Mouse (Mus musculus) intestine, embryonic 14.5 days (tissue): ENCODE results near the gene Wipi2. TPM values are rescaled to one million over a fixed set of nuclear protein-coding genes. Genes with fewer than 3 reads are reported as not detected.

Source experiments
- ATAC-seq: fragments of 200-750 bp; cut with Nextera tagmentation; replicated peaks from 2 replicates; pipeline ENCODE4 v1.8.0; 2017; ENCODE audit warnings: low read depth, moderate number of reproducible peaks, moderate TSS enrichment, moderate library complexity; ENCODE audit not compliant: low FRiP score, low TSS enrichment
- DNase-seq: peaks from one replicate; pipeline ENCODE4 v3.0.0-alpha.2; 2018; ENCODE audit warnings: low spot score
- H3K27ac ChIP-seq: fragments of 300-500 bp; sonication (generic); 2 replicates; pipeline ENCODE4 v1.5.1; 2014; ENCODE audit warnings: low read depth, mild to moderate bottlenecking, control low read depth
- H3K27me3 ChIP-seq: fragments of 300-500 bp; sonication (generic); replicated peaks from 2 replicates; pipeline ENCODE4 v1.6.1; 2014; ENCODE audit warnings: low read length, control low read depth; ENCODE audit not compliant: control insufficient read depth, insufficient read depth
- H3K36me3 ChIP-seq: fragments of 300-500 bp; sonication (generic); 2 replicates; pipeline ENCODE4 v1.6.1; 2014; ENCODE audit warnings: low read length, control low read depth; ENCODE audit not compliant: control insufficient read depth, insufficient read depth
- H3K4me1 ChIP-seq: fragments of 300-500 bp; sonication (generic); replicated peaks from 2 replicates; pipeline ENCODE4 v1.6.1; 2014; ENCODE audit warnings: low read length, control low read depth, mixed read lengths; ENCODE audit not compliant: control insufficient read depth, insufficient read depth
- H3K4me2 ChIP-seq: fragments of 300-500 bp; sonication (generic); 2 replicates; pipeline ENCODE4 v1.6.1; 2014; ENCODE audit warnings: low read length
- H3K4me3 ChIP-seq: fragments of 300-500 bp; sonication (generic); 2 replicates; pipeline ENCODE4 v1.5.1; 2014; ENCODE audit warnings: low read depth, low read length, control low read depth, mixed read lengths
- H3K9ac ChIP-seq: fragments of 300-500 bp; sonication (generic); 2 replicates; pipeline ENCODE4 v1.6.1; 2014; ENCODE audit warnings: mild to moderate bottlenecking, low read length
- H3K9me3 ChIP-seq: fragments of 300-500 bp; sonication (generic); 2 replicates; pipeline ENCODE4 v1.6.1; 2016; ENCODE audit warnings: low read length, control low read depth; ENCODE audit not compliant: control insufficient read depth
- WGBS: fragments of 180-500 bp; shearing (Covaris S2); extraction: QIAGEN DNeasy Blood & Tissue Kit; methylation state at CpG from one replicate; pipeline ENCODE4 v1.1.7; 2014; 5-methylcytosine and 5-hydroxymethylcytosine counted together
- polyA plus RNA-seq: library from polyadenylated mRNA; unstranded; fragments of >200 nt; fragmentation: Nextera tagmentation; extraction: Ambion mirVana; gene quantifications from 2 replicates; pipeline ENCODE4 v1.2.1, GENCODE M21; 2014

Gene Wipi2
- polyA plus RNA-seq, 1 experiment from 2014 or later: 46.5 TPM

DNA sequence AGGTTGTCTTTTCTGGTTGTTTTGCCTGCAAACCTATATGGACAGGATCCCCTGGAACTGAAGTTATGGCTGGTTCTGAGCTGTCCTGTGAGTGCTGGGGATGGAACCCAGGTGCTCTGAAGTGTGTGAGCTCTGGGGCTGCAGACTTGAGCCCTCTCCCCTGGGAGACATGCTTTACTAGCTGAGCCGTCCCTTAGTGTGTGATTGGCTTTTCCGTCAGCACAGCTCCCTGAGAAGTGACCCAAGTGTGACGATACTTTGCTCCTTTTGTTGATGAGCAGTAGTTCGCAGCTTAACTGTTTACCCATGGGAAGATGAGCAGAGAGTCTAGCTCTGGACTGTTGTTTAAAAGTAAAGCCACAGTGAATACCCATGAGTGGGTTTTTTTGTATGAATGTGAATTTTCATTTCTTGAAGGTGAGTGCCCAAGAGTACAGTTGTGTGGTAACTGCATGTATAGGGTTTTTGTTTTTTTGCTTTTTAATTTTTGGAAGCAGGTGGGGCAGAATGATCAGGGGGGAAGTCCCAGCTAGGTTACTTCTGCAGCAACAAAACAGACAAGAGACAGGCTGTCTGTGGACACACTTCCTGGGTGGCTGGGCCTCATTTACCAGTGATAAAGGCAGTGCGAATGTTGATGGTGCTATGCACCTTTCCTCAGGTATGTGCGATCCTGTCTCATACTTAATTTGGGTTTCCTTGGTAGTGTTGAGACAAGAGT lies 14.0 kb downstream of the Wipi2 start:
- Histone ChIP-seq H3K27ac (no peak overlapping the region), H3K4me3 (no peak overlapping the region), H3K27me3 (no peaks in the 10 kb centered on the region), H3K4me2 (no peak overlapping the region), H3K9ac (no peak overlapping the region), H3K4me1 (no peaks in the 10 kb centered on the region), H3K9me3 (no peaks in the 10 kb centered on the region), H3K36me3 (peaks cover 54% of the 10 kb centered on the region)
- WGBS: 88% methylated on average over 6 of the region's 6 CpGs
- ATAC-seq (no peak), DNase-seq (no peak)

DNA sequence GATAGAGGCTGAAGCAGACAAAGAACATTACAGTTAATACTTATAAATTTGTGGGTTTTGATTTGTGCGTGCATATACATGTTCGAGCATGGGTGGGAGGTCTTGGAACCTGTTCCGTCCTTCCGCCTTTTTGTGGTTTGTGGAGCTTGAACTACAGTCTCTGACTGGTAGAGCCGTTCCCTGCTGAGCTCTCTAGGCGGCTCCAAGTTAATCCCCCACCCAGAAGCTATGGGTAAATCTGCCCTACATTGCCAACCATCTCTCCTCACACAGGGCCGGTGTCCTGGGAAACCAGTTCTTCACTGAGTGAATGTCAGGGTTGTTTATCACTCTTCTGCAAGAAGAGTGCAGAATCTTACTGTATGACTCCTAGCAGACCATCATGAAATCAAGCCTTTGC lies 20.7 kb downstream of the Wipi2 start:
- ATAC-seq: no peak
- DNase-seq: no peak
- H3K36me3 ChIP-seq: peaks cover 8% of the 10 kb centered on the region; the same call in 1 of the 2 replicates

DNA sequence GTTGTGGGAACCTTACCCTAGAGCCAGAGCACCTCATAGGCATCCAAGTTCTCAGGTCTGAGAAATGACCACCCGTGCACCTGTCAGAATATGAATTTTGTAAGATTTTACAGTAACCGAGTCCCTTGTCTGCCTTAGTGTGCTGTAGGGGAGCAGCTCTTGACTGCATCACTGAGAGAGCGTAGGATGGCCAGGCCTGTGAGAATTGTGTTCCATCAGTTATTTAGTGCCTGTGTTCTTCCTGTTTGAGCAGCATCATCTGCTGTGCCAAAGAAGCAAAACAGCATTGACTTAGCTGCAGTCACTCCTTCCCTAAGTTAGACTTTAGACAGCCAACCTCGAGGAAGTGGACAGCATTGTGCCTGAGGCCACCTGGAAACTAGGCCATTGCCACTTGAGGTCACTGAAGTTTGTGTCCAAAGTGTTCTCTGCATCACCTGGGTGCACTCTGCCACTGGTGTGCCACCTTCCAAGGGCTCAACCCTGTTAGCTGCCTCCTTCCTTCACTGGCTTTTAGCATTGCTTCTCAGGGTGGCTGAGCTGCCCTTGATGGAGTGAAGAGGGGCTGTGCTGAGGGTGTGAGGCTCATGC lies 22.1 kb downstream of the Wipi2 start:
- no peak for ATAC-seq
- Histone ChIP-seq H3K4me1 (peaks cover 5% of the 10 kb centered on the region; the same call in 1 of the 2 replicates), H3K4me3 (no peak overlapping the region), H3K27me3 (no peaks in the 10 kb centered on the region), H3K9ac (no peak overlapping the region), H3K4me2 (no peak overlapping the region), H3K27ac (no peak overlapping the region), H3K36me3 (peaks cover 4% of the 10 kb centered on the region; the same call in 1 of the 2 replicates), H3K9me3 (no peaks in the 10 kb centered on the region)
- DNase-seq: no peak
- WGBS: 87% methylated on average over 4 of the region's 4 CpGs

More for the DNA sequence above, 20.7 kb downstream of the Wipi2 start:
- Histone ChIP-seq H3K27me3 (no peaks in the 10 kb centered on the region), H3K9me3 (no peaks in the 10 kb centered on the region), H3K9ac (no peak overlapping the region), H3K4me3 (no peak overlapping the region), H3K4me1 (peaks cover 5% of the 10 kb centered on the region; the same call in 1 of the 2 replicates), H3K27ac (no peak overlapping the region), H3K4me2 (no peak overlapping the region)
- WGBS: 83% methylated on average over 7 of the region's 7 CpGs

DNA sequence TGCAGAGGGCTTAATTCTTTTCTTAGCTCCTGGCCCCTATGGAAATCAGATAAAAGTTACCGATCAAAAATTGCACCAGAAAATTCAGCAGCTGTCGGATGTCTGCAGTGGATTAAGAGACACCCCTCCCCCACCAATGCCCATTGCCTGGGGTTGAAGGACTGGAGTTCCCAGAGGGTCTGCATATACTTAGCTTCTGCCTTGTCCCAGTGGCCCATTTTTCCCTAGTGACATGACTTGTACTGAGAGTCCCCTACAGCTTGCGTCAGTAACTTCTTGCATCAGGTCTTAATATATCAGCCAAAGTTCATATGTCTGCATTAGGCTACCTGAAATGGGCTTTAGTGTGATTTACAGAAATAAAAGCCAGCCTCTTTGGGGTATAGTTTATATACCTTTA lies 22.9 kb downstream of the Wipi2 start:
- no peak for ATAC-seq
- DNase-seq: no peak
- no peaks in the 10 kb centered on the region for H3K9me3 ChIP-seq

DNA sequence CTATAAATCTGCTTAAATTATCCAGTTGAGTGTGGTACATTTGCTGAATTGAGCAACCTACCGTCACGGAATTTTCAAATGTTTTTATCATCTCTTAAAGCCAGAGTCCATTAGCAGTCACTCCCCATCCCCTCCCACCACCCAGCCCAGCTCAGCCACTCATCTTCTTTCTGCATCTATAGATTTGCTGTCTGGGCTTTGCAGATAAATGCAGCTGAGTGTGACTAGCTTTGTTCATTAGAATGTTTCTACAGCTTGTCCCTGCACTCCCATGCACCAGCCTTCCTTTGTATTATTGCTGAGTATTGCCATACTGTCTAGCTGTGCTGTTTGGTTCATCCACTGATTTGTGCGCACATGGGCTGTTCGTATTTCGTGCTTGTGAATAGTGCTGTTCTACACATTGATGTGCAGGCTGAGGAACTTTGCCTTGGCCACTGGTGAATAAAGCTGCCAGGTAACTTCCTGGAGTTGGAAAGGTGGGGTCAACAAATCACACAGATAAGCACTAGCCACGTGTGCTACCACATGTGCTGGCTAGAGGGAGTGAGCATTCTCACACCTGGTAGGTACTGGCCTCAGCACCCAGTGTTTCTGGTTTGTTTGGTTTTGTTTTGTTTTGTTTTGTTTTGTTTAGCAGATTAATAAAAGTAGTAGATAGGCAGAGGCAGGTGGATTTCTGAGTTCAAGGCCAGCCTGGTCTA lies 23.4 kb downstream of the Wipi2 start:
- H3K4me3 ChIP-seq: no peak overlapping the region
- peaks cover 14% of the 10 kb centered on the region for H3K36me3 ChIP-seq
- H3K4me2 ChIP-seq: no peak overlapping the region
- no peaks in the 10 kb centered on the region for H3K9me3 ChIP-seq
- 62% methylated on average over 6 of the region's 6 CpGs for WGBS
- H3K9ac ChIP-seq: no peak overlapping the region
- ATAC-seq: no peak; the same call in 1 of the 2 replicates
- H3K27me3 ChIP-seq: no peaks in the 10 kb centered on the region
- no peak overlapping the region for H3K27ac ChIP-seq
- DNase-seq: no peak
- peaks cover 5% of the 10 kb centered on the region; the same call in 1 of the 2 replicates for H3K4me1 ChIP-seq

More for the DNA sequence above, 22.9 kb downstream of the Wipi2 start:
- H3K9ac ChIP-seq: no peak overlapping the region
- no peak overlapping the region for H3K4me2 ChIP-seq
- 69% methylated on average over 3 of the region's 3 CpGs for WGBS
- no peak overlapping the region for H3K27ac ChIP-seq
- H3K4me1 ChIP-seq: peaks cover 5% of the 10 kb centered on the region; the same call in 1 of the 2 replicates
- no peaks in the 10 kb centered on the region for H3K27me3 ChIP-seq
- H3K4me3 ChIP-seq: no peak overlapping the region
- peaks cover 10% of the 10 kb centered on the region; the same call in 1 of the 2 replicates for H3K36me3 ChIP-seq

DNA sequence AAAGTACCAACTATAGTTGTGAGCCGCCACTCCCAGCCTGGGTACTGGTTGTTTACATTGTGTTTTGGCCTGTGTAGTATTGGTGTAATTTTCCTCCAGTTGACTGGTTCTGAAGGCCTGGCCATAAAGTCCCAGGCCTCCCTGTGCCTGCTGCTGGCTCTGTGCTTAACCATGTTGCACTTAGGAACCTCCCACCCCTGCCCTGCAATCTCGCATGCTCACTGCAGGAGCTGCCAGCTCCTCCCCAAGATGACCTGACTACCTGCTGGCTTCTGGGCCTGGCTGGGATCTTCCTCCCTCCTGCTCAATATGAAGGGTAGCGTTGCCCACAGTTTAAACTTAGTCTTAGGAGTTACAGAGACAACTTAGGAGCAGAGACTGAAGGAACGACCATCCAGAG lies 24.8 kb downstream of the Wipi2 start:
- H3K27me3 ChIP-seq: no peaks in the 10 kb centered on the region
- 65% methylated on average over 4 of the region's 4 CpGs for WGBS
- H3K36me3 ChIP-seq: peaks cover 23% of the 10 kb centered on the region
- H3K4me2 ChIP-seq: no peak overlapping the region
- H3K27ac ChIP-seq: no peak overlapping the region
- peaks cover 5% of the 10 kb centered on the region; the same call in 1 of the 2 replicates for H3K4me1 ChIP-seq
- H3K9ac ChIP-seq: no peak overlapping the region
- no peaks in the 10 kb centered on the region for H3K9me3 ChIP-seq
- DNase-seq (no peak), ATAC-seq (no peak)
- H3K4me3 ChIP-seq: no peak overlapping the region

DNA sequence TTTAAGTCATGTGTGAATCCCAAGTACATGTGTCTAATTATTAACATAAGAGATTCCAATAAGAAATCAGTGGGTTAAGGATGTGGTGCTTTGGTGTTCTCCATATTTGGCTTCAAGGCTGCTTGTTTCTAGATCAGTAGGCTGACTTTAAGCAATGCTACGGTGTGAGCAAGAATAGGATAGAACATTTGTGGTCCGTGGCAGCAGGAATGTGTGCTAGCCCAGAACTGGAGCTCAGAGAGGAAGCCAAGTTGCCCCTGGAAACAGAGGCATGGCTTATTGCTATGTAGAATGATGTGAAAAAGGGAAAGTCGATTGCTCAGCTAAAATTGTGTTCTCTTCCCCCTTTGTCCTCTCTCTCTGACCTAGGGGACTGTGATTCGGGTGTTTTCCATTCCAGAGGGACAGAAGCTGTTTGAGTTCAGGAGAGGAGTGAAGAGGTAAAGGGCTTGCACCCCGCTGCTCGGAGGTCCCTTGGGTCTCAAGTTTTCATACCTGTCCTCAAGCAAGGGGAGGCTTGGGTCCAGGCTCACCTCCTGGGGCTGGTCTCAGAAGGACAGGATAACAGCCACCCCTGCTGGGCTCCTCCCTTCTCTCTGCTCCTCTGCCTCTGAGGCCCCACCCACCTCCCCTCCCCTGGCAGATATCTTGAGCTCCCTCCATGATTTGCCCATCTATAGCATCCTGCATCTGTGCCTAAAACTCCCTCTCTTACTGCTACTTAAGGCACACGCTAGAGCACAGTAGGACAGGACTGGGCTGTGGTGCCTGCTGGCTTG lies 33.3 kb downstream of the Wipi2 start:
- Histone ChIP-seq H3K9ac (no peak overlapping the region), H3K4me2 (no peak overlapping the region), H3K36me3 (peaks cover 97% of the 10 kb centered on the region), H3K4me3 (no peak overlapping the region), H3K27me3 (no peaks in the 10 kb centered on the region), H3K9me3 (no peaks in the 10 kb centered on the region), H3K27ac (no peak overlapping the region), H3K4me1 (no peaks in the 10 kb centered on the region)
- DNase-seq (no peak), ATAC-seq (no peak)
- 90% methylated on average over 7 of the region's 7 CpGs for WGBS

DNA sequence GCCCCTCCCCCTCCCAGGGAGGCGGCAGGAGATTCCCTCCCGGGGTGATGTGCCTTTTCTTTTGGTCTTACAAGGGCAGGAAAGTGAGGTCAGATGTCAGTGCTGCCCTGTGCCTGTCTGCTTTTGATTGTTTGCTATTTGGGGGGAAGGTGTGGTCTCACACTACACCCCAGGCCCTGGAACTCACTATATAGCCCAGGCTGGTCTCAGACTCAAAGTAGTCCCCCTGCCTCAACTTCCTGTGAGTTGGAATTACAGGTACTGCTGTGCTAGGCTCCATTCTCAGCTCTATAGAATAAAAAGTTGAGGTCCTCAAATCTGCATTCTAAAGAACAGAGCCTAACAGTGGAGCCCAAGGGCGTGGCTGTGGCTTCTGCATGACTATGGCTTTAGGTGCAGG lies 40.4 kb downstream of the Wipi2 start:
- 51% methylated on average over 3 of the region's 3 CpGs for WGBS
- Histone ChIP-seq H3K4me1 (no peaks in the 10 kb centered on the region), H3K36me3 (peaks cover 64% of the 10 kb centered on the region), H3K27me3 (no peaks in the 10 kb centered on the region), H3K4me3 (no peak overlapping the region), H3K27ac (no peak overlapping the region), H3K9me3 (no peaks in the 10 kb centered on the region), H3K4me2 (no peak overlapping the region), H3K9ac (no peak overlapping the region)
- DNase-seq (no peak), ATAC-seq (no peak)
